Mouse (Mus musculus): ENCODE data around the gene Grin2b. TPM values are rescaled to one million over a fixed set of nuclear protein-coding genes. Genes with fewer than 3 reads are reported as not detected.

Grin2b gene
- polyA plus RNA-seq, 1 experiment from 2014 or later, result 2.1 TPM

DNA sequence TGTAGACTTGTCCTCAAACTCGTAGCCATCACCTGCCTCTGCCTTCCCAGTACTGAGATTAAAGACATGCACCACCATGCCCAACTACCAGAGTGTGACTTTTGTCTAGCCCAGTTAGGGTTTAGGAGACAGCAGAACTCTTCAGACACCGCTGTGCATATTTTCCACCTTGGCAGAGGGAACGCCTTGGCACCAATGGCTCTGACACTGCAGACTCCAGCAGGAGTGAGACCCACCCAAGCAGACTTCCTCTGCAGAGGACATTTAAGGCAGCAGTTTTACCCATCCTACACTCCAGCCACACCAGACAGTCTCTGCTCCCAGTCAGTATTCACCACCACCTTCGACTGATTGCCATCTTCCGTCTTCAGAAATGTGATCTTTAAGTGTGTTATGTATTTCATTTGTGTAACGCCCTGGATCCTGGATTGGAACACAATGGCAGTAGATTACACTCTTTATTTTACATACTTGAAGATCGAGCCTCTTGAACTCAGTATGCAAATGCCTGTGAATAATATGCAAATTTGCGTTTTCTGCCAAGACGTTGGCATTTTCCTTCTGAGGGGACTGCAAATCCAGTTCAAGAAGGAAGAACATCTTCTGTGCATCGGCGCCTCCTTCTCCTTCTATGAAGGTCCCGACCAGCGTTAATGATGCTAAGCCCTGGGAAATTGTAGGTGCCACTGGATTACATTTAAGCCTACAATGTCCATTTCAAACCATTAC lies 100.8 kb downstream of the Grin2b start:
- Histone ChIP-seq H3K27ac (ENCODE audit: low read depth, low read length) (no peak overlapping the region), H3K4me1 (ENCODE audit: control insufficient read depth, insufficient read depth, low read length) (no peaks in the 10 kb centered on the region), H3K4me3 (ENCODE audit: low read depth, low read length) (no peak overlapping the region), H3K9ac (ENCODE audit: low read length) (no peak overlapping the region), H3K36me3 (ENCODE audit: control insufficient read depth, insufficient read depth, low read length) (no peaks in the 10 kb centered on the region), H3K27me3 (ENCODE audit: control insufficient read depth, insufficient read depth, low read length) (no peaks in the 10 kb centered on the region), H3K9me3 (ENCODE audit: control insufficient read depth, low read length) (no peaks in the 10 kb centered on the region), H3K4me2 (ENCODE audit: low read depth) (no peak overlapping the region)
- no peak for ATAC-seq (ENCODE audit: insufficient read depth, low FRiP score, low TSS enrichment)
- DNase-seq (ENCODE audit: low spot score), result no peak
- 88% methylated on average over 13 of the region's 13 CpGs for WGBS

DNA sequence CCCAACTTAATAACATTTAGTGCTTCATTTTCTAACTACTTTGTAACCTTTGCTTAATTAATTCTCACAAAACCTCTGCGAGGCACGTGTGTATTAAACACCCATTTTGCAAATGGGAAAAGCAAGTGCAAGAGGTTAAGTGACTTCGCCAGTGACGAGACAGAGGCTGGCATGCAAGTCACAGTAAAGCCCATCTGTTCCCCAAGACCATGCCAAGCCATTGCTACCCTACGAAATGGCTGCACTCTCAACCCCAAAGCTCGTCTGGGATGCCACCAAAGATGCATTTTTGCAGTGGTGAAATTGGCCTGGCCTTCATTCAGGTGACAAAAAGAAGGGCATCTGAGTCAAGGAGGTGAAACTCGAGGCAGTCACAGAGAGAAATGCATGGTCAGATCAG lies 103.2 kb downstream of the Grin2b start:
- Histone ChIP-seq H3K4me2 (ENCODE audit: low read depth) (no peak overlapping the region), H3K4me3 (ENCODE audit: low read depth, low read length) (no peak overlapping the region), H3K9ac (ENCODE audit: low read length) (no peak overlapping the region), H3K27me3 (ENCODE audit: control insufficient read depth, insufficient read depth, low read length) (no peaks in the 10 kb centered on the region), H3K4me1 (ENCODE audit: control insufficient read depth, insufficient read depth, low read length) (no peaks in the 10 kb centered on the region), H3K9me3 (ENCODE audit: control insufficient read depth, low read length) (no peaks in the 10 kb centered on the region), H3K27ac (ENCODE audit: low read depth, low read length) (no peak overlapping the region), H3K36me3 (ENCODE audit: control insufficient read depth, insufficient read depth, low read length) (no peaks in the 10 kb centered on the region)
- DNase-seq (ENCODE audit: low spot score) (no peak), ATAC-seq (ENCODE audit: insufficient read depth, low FRiP score, low TSS enrichment) (no peak)
- 83% methylated on average over 7 of the region's 7 CpGs for WGBS

DNA sequence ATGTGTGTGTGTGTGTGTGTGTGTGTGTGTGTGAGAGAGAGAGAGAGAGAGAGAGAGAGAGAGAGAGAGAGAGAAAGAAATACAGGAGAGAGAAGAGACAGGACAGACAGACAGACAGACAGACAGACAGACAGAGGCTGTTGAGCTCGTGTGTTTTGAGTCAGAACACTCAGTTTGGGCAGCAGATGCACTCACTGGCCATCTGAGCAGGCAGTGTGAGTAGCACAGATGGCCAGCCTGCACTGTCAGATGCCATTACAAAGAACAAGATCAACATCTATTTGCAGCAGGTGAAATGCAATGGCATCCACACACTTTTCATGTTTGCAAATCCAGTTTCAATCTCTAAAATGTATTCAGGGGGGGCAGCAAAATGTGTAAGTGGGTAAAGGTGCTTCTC lies 120.0 kb downstream of the Grin2b start:
- Histone ChIP-seq H3K9ac (ENCODE audit: low read length) (no peak overlapping the region), H3K27me3 (ENCODE audit: control insufficient read depth, insufficient read depth, low read length) (no peaks in the 10 kb centered on the region), H3K4me1 (ENCODE audit: control insufficient read depth, insufficient read depth, low read length) (no peaks in the 10 kb centered on the region), H3K27ac (ENCODE audit: low read depth, low read length) (no peak overlapping the region), H3K36me3 (ENCODE audit: control insufficient read depth, insufficient read depth, low read length) (no peaks in the 10 kb centered on the region), H3K4me3 (ENCODE audit: low read depth, low read length) (no peak overlapping the region), H3K9me3 (ENCODE audit: control insufficient read depth, low read length) (no peaks in the 10 kb centered on the region), H3K4me2 (ENCODE audit: low read depth) (no peak overlapping the region)
- ATAC-seq (ENCODE audit: insufficient read depth, low FRiP score, low TSS enrichment), result no peak
- 43% methylated on average over 1 of the region's 1 CpGs for WGBS
- no peak for DNase-seq (ENCODE audit: low spot score)

DNA sequence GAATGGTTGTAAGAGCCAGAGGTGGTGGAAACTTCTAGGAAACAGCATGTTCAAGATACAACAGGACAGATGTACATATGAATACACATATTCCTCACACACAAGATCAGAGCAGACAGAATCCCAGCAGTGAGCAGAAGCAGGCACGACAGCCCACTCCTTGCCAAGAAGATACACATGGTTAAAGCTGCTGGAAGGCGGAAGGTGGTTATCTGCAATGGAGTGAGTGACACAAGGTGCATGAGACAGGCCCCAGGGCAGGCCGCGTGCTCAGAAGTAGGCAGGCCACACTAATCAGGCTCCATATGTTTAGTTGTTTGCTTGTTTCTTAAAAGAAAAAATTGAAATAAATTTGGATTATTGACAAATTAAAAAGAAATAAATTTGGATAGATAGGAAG lies 123.0 kb downstream of the Grin2b start:
- WGBS, result 84% methylated on average over 4 of the region's 4 CpGs
- H3K4me1 ChIP-seq (ENCODE audit: control insufficient read depth, insufficient read depth, low read length), result no peaks in the 10 kb centered on the region
- DNase-seq (ENCODE audit: low spot score) (no peak), ATAC-seq (ENCODE audit: insufficient read depth, low FRiP score, low TSS enrichment) (no peak)
- H3K36me3 ChIP-seq (ENCODE audit: control insufficient read depth, insufficient read depth, low read length), result no peaks in the 10 kb centered on the region
- H3K4me3 ChIP-seq (ENCODE audit: low read depth, low read length), result no peak overlapping the region
- no peak overlapping the region for H3K27ac ChIP-seq (ENCODE audit: low read depth, low read length)
- H3K9ac ChIP-seq (ENCODE audit: low read length), result no peak overlapping the region
- H3K4me2 ChIP-seq (ENCODE audit: low read depth), result no peak overlapping the region
- H3K27me3 ChIP-seq (ENCODE audit: control insufficient read depth, insufficient read depth, low read length), result no peaks in the 10 kb centered on the region
- no peaks in the 10 kb centered on the region for H3K9me3 ChIP-seq (ENCODE audit: control insufficient read depth, low read length)

DNA sequence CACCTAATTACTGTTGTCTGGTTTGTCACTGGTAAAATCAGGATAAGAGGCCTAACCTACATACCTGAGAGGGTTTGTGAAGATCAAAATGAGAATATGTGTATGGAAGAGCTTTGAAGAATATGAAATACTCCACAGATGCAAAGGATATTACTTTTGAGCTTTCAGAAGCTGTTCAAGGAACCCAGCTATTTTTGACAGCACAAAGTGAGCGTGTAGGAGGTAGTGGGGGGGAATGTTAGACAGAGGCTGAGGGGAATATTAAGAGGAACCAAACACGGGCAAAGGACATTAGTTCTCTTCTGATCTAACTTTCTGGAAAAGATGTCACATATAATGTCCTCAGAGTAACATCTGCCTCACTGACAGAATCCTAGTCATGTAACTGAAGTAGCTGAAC lies 125.2 kb downstream of the Grin2b start:
- no peak overlapping the region for H3K4me3 ChIP-seq (ENCODE audit: low read depth, low read length)
- ATAC-seq (ENCODE audit: insufficient read depth, low FRiP score, low TSS enrichment) (no peak), DNase-seq (ENCODE audit: low spot score) (no peak)
- no peak overlapping the region for H3K27ac ChIP-seq (ENCODE audit: low read depth, low read length)
- no peak overlapping the region for H3K4me2 ChIP-seq (ENCODE audit: low read depth)
- H3K4me1 ChIP-seq (ENCODE audit: control insufficient read depth, insufficient read depth, low read length), result no peaks in the 10 kb centered on the region
- H3K36me3 ChIP-seq (ENCODE audit: control insufficient read depth, insufficient read depth, low read length), result no peaks in the 10 kb centered on the region
- WGBS, result 92% methylated on average over 2 of the region's 2 CpGs
- H3K9me3 ChIP-seq (ENCODE audit: control insufficient read depth, low read length), result no peaks in the 10 kb centered on the region
- H3K9ac ChIP-seq (ENCODE audit: low read length), result no peak overlapping the region
- H3K27me3 ChIP-seq (ENCODE audit: control insufficient read depth, insufficient read depth, low read length), result no peaks in the 10 kb centered on the region

DNA sequence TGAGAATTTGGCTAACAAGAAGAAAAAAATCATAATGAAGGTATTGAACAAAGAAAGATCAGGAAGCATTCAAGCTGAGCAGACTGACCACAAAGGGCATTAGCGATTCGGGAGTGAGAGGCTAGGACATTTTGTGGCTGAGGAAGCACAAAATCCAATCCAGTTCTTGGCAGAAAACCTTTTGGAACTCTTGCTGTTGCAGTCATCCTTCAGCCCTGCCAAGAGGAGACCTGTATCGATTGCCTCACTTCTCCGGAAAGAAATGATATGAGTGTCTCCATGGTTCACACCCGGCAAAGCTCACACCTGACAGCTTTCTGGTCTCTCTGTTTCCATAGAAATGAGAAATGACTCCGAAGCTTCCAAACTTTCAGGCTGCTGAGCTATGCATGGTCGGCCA lies 127.2 kb downstream of the Grin2b start:
- 88% methylated on average over 7 of the region's 7 CpGs for WGBS
- DNase-seq (ENCODE audit: low spot score), result no peak
- Histone ChIP-seq H3K27me3 (ENCODE audit: control insufficient read depth, insufficient read depth, low read length) (no peaks in the 10 kb centered on the region), H3K36me3 (ENCODE audit: control insufficient read depth, insufficient read depth, low read length) (no peaks in the 10 kb centered on the region), H3K9me3 (ENCODE audit: control insufficient read depth, low read length) (no peaks in the 10 kb centered on the region), H3K4me2 (ENCODE audit: low read depth) (no peak overlapping the region), H3K9ac (ENCODE audit: low read length) (no peak overlapping the region), H3K27ac (ENCODE audit: low read depth, low read length) (no peak overlapping the region), H3K4me3 (ENCODE audit: low read depth, low read length) (no peak overlapping the region), H3K4me1 (ENCODE audit: control insufficient read depth, insufficient read depth, low read length) (no peaks in the 10 kb centered on the region)
- no peak for ATAC-seq (ENCODE audit: insufficient read depth, low FRiP score, low TSS enrichment)

DNA sequence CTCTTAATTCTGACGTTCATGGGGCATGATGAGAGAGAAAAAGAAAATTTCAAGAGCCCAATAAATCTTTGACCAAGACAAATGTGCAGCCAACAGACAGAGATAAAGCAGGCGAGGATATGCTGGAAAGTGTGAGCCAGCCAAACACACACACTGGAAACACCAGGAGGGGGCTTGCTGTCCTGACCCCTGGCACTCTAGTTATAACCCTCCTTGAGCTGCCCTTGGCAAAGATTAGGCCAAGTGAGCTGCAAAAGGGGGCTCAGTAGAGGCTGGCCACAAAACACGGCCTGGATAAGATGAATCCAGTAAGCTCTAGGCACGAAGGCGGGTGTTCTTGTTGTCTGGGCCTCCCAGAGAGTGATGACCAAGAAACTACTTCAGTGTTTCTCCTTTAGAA lies 128.8 kb downstream of the Grin2b start:
- DNase-seq (ENCODE audit: low spot score) (no peak), ATAC-seq (ENCODE audit: insufficient read depth, low FRiP score, low TSS enrichment) (no peak)
- Histone ChIP-seq H3K4me2 (ENCODE audit: low read depth) (no peak overlapping the region), H3K27ac (ENCODE audit: low read depth, low read length) (no peak overlapping the region), H3K9ac (ENCODE audit: low read length) (no peak overlapping the region), H3K36me3 (ENCODE audit: control insufficient read depth, insufficient read depth, low read length) (no peaks in the 10 kb centered on the region), H3K27me3 (ENCODE audit: control insufficient read depth, insufficient read depth, low read length) (no peaks in the 10 kb centered on the region), H3K4me1 (ENCODE audit: control insufficient read depth, insufficient read depth, low read length) (no peaks in the 10 kb centered on the region), H3K9me3 (ENCODE audit: control insufficient read depth, low read length) (no peaks in the 10 kb centered on the region), H3K4me3 (ENCODE audit: low read depth, low read length) (no peak overlapping the region)
- 79% methylated on average over 5 of the region's 5 CpGs for WGBS

DNA sequence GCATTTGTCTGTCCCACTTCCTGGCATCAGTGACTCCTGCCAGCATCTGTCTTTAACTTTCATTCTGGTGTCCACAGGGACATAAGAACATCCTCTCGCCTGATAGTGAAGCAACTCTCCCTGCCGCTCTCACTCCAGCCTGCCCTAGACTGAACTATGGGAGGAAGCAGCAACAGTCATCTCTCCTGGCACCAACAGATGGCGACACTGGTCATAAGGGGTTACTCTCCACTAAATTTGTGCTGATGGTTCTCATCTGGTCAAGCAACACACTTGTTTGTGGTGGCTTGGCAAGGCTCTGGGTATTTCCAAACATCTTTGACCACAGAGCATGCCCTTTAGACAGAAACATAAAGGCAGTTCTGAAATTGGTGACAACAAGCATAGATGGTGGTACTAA lies 130.9 kb downstream of the Grin2b start:
- Histone ChIP-seq H3K4me1 (ENCODE audit: control insufficient read depth, insufficient read depth, low read length) (no peaks in the 10 kb centered on the region), H3K4me2 (ENCODE audit: low read depth) (no peak overlapping the region), H3K36me3 (ENCODE audit: control insufficient read depth, insufficient read depth, low read length) (no peaks in the 10 kb centered on the region), H3K4me3 (ENCODE audit: low read depth, low read length) (no peak overlapping the region), H3K9ac (ENCODE audit: low read length) (no peak overlapping the region), H3K27ac (ENCODE audit: low read depth, low read length) (no peak overlapping the region), H3K27me3 (ENCODE audit: control insufficient read depth, insufficient read depth, low read length) (no peaks in the 10 kb centered on the region), H3K9me3 (ENCODE audit: control insufficient read depth, low read length) (no peaks in the 10 kb centered on the region)
- ATAC-seq (ENCODE audit: insufficient read depth, low FRiP score, low TSS enrichment), result no peak
- WGBS, result 83% methylated on average over 3 of the region's 3 CpGs
- DNase-seq (ENCODE audit: low spot score), result no peak

DNA sequence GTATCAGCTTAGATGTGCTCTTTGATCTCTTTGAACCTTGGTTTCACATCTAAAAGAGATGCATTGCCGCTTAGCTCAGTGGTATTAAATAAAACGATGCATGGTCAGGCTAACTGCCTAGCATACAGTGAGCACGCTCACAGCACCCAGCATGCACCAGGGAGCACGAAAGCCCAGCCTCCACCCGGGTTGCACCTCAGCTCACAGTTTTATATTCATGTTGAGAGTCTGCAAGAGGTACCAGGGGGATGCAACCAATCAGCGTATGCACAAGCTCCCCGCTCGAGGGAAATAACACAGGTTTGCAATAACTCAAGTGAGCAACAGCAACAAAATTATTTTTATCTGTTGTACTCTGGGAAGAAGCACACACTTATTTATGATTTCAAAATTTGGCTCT lies 131.5 kb downstream of the Grin2b start:
- no peak overlapping the region for H3K9ac ChIP-seq (ENCODE audit: low read length)
- no peaks in the 10 kb centered on the region for H3K27me3 ChIP-seq (ENCODE audit: control insufficient read depth, insufficient read depth, low read length)
- 89% methylated on average over 8 of the region's 8 CpGs for WGBS
- H3K4me3 ChIP-seq (ENCODE audit: low read depth, low read length), result no peak overlapping the region
- H3K4me1 ChIP-seq (ENCODE audit: control insufficient read depth, insufficient read depth, low read length), result no peaks in the 10 kb centered on the region
- DNase-seq (ENCODE audit: low spot score) (no peak), ATAC-seq (ENCODE audit: insufficient read depth, low FRiP score, low TSS enrichment) (no peak)
- H3K27ac ChIP-seq (ENCODE audit: low read depth, low read length), result no peak overlapping the region
- H3K36me3 ChIP-seq (ENCODE audit: control insufficient read depth, insufficient read depth, low read length), result no peaks in the 10 kb centered on the region
- no peaks in the 10 kb centered on the region for H3K9me3 ChIP-seq (ENCODE audit: control insufficient read depth, low read length)
- H3K4me2 ChIP-seq (ENCODE audit: low read depth), result no peak overlapping the region
